Mouse (Mus musculus) heart, embryonic 16.5 days (tissue): ENCODE results near the gene Atp1b3. TPM values are rescaled to one million over a fixed set of nuclear protein-coding genes. Genes with fewer than 3 reads are reported as not detected.

Experiments
- ATAC-seq: fragments of 200-750 bp; cut with Nextera tagmentation; replicated peaks from 2 replicates; pipeline ENCODE4 v1.8.0; 2017; ENCODE audit warnings: moderate number of reproducible peaks; ENCODE audit not compliant: insufficient read depth, low FRiP score; ENCODE audit errors: extremely low read depth
- H3K27ac ChIP-seq: fragments of 300-500 bp; sonication (generic); 2 replicates; pipeline ENCODE4 v1.5.1; 2014; ENCODE audit warnings: mild to moderate bottlenecking, low read length, control low read depth, moderate library complexity
- H3K27me3 ChIP-seq: fragments of 300-500 bp; sonication (generic); 2 replicates; pipeline ENCODE4 v1.6.1; 2014; ENCODE audit warnings: low read length, mixed read lengths; ENCODE audit not compliant: control insufficient read depth, insufficient read depth
- H3K36me3 ChIP-seq: fragments of 300-500 bp; sonication (generic); 2 replicates; pipeline ENCODE4 v1.6.1; 2014; ENCODE audit not compliant: control insufficient read depth, insufficient read depth
- H3K4me1 ChIP-seq: fragments of 300-500 bp; sonication (generic); 2 replicates; pipeline ENCODE4 v1.6.1; 2014; ENCODE audit warnings: low read length, mixed read lengths; ENCODE audit not compliant: control insufficient read depth, insufficient read depth
- H3K4me2 ChIP-seq: fragments of 300-500 bp; sonication (generic); 2 replicates; pipeline ENCODE4 v1.6.1; 2014; ENCODE audit warnings: low read depth, mild to moderate bottlenecking, control low read depth, low read length
- H3K4me3 ChIP-seq: fragments of 300-500 bp; sonication (generic); 2 replicates; pipeline ENCODE4 v1.5.1; 2014; ENCODE audit warnings: mild to moderate bottlenecking, control low read depth, low read length
- H3K9ac ChIP-seq: fragments of 300-500 bp; sonication (generic); 2 replicates; pipeline ENCODE4 v1.6.1; 2014; ENCODE audit warnings: low read length, control low read depth
- H3K9me3 ChIP-seq: fragments of 300-500 bp; sonication (generic); replicated peaks from 2 replicates; pipeline ENCODE4 v1.6.1; 2016; ENCODE audit warnings: low read length; ENCODE audit not compliant: control insufficient read depth
- WGBS: fragments of 180-500 bp; shearing (Covaris S2); extraction: QIAGEN DNeasy Blood & Tissue Kit; methylation state at CpG from one replicate; pipeline ENCODE4 v1.1.7; 2014; 5-methylcytosine and 5-hydroxymethylcytosine counted together
- polyA plus RNA-seq: library from polyadenylated mRNA; unstranded; fragments of >200 nt; fragmentation: Nextera tagmentation; extraction: Ambion mirVana; gene quantifications from 2 replicates; pipeline ENCODE4 v1.2.1, GENCODE M21; 2015

The Atp1b3 gene
- polyA plus RNA-seq, 1 experiment from 2014 or later, result 136 TPM

DNA sequence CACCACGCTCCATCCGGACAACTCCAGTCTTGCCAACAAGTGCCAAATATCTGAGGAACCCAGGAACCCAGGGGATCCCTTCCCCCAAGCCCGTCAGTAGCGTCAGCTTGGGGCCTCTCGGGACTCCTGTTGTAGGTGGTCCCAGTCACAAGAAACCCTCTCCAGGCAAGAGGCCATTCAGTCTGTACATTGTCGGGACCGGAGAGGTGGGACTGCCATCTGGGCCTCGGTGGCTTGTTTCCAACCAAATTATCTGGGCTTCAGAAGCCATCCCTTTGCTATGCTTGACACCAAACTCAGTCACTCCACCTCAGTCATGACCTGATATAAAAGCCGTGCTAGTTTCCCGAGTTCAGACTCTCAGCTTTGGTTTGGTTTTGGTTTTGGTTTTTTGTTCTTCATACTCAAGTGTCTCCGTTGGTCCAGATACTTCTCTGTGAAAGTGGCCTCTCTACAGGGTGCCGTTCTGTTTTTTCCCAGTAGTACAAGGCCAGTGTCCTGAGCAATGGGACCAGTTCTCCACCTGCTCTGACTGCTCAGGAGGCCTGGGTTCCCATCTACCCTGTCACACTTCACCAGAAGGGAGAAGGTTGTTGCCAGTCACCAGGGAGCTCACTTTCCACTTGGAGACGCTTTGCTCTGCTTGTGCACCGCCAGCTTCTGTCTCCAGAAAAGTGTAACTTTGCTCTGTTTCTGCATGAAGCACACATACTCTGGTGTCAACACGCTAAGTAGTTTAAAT lies 41.7 kb downstream of the Atp1b3 start:
- H3K36me3 ChIP-seq, result 0 out of 2 replicates have a peak, but pooled peaks cover 8% of the 10 kb centered on the region
- no peak overlapping the region for H3K9ac ChIP-seq
- no peaks in the 10 kb centered on the region for H3K27me3 ChIP-seq
- no peak overlapping the region for H3K4me3 ChIP-seq
- 86% methylated on average over 15 of the region's 15 CpGs for WGBS
- no peak overlapping the region for H3K4me2 ChIP-seq
- ATAC-seq, result no peak
- H3K4me1 ChIP-seq, result peaks cover 10% of the 10 kb centered on the region
- H3K27ac ChIP-seq, result no peak overlapping the region
- no peaks in the 10 kb centered on the region for H3K9me3 ChIP-seq

DNA sequence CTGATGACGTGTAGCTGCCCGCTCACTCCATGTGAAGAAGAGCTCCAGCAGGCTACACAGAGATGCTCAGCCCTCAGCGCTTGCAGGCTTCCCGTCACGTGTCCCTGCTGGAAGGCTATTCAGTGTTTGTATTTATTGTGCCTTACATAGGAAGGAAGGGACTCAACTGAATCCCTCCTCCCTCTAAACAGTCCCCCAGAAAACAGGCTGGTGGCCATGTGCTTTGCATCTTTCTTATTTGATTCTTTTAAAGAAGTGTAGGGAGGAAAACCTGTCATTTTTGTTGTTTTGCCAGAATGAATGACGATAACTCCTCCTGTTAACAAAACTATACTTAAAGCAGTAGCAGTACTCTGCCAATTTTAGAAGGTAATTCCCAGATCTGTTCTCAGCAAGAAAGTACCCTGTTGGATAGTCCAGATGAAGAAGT lies 43.7 kb downstream of the Atp1b3 start:
- 0 out of 2 replicates have a peak, but pooled peaks cover 10% of the 10 kb centered on the region for H3K36me3 ChIP-seq

DNA sequence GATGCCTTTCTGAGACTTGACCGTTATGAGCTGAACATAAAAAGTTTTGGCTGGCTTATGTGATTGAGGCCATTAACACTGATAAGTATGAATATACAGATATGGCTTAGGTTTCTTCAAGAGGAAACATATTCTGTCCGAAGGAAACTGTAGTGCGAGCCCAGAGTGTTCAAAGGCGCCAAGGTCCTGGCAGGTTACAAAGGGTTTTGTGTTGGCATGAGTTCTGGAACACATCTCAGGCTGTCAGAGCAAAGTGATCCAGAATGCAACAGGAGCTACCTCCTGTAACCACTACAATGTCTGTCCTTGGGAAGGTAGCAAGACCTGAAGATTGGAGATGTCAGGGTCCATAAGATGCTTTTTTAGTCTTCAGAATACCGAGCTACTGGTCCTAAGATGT lies 44.9 kb downstream of the Atp1b3 start:
- Histone ChIP-seq H3K27ac (no peak overlapping the region), H3K4me1 (no peaks in the 10 kb centered on the region), H3K4me2 (no peak overlapping the region), H3K27me3 (no peaks in the 10 kb centered on the region), H3K9ac (no peak overlapping the region), H3K9me3 (no peaks in the 10 kb centered on the region), H3K4me3 (no peak overlapping the region), H3K36me3 (peaks cover 10% of the 10 kb centered on the region; the same call in 1 of the 2 replicates)
- peak; percentile 52; the same call in 1 of the 2 replicates for ATAC-seq
- WGBS, result 52% methylated on average over 5 of the region's 5 CpGs

More for the DNA sequence above, 43.7 kb downstream of the Atp1b3 start:
- H3K4me3 ChIP-seq, result no peak overlapping the region
- H3K9me3 ChIP-seq, result no peaks in the 10 kb centered on the region
- no peaks in the 10 kb centered on the region for H3K4me1 ChIP-seq
- no peak overlapping the region for H3K9ac ChIP-seq
- H3K27ac ChIP-seq, result no peak overlapping the region
- no peak overlapping the region for H3K4me2 ChIP-seq
- WGBS, result 79% methylated on average over 6 of the region's 6 CpGs
- H3K27me3 ChIP-seq, result no peaks in the 10 kb centered on the region
- ATAC-seq, result no peak

DNA sequence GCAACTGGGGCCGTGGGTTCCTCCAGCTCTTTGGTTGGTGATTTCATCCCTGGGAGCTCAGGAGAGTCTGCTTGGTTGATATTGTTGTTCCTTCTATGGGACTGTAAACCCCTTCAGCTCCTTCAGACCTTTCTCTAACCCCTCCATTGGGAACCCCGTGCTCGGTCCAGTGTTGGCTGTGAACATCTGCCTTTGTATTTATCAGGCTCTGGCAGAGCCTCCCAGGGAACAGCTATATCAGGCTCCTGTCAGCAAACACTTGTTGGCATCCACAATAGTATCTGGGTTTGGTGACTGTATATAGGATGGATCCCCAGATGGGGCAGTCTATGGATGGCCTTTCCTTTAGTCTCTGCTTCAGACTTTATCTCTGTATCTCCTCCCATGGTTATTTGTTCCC lies 52.2 kb downstream of the Atp1b3 start:
- Histone ChIP-seq H3K4me2 (no peak overlapping the region), H3K36me3 (peaks cover 13% of the 10 kb centered on the region), H3K9ac (no peak overlapping the region), H3K27me3 (no peaks in the 10 kb centered on the region), H3K4me3 (no peak overlapping the region), H3K27ac (no peak overlapping the region), H3K9me3 (no peaks in the 10 kb centered on the region), H3K4me1 (no peaks in the 10 kb centered on the region)
- ATAC-seq, result no peak
- WGBS, result 78% methylated on average over 3 of the region's 3 CpGs

DNA sequence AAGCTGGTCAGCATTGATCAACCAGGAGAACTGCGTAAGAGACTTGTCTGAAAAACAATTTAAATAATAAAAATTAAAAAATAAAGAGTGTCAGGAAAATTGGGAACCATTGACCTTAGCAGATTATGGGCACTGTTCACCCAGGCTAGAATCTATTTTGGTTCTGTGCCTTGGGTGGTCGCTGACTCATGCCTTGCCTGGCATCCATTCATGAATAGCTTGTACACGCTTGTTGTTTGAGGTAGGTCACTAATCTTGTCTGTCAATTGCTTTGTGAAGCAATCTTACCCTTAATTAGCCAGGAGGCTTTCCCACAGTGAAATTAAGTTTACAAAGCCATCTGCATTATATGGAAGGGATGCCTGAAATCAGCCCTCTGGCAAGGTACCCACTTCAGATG lies 55.4 kb downstream of the Atp1b3 start:
- Histone ChIP-seq H3K27me3 (no peaks in the 10 kb centered on the region), H3K27ac (no peak overlapping the region), H3K4me2 (no peak overlapping the region), H3K9ac (no peak overlapping the region), H3K4me1 (no peaks in the 10 kb centered on the region), H3K36me3 (peaks cover 17% of the 10 kb centered on the region), H3K9me3 (no peaks in the 10 kb centered on the region), H3K4me3 (no peak overlapping the region)
- ATAC-seq, result no peak
- WGBS, result 77% methylated on average over 3 of the region's 3 CpGs

DNA sequence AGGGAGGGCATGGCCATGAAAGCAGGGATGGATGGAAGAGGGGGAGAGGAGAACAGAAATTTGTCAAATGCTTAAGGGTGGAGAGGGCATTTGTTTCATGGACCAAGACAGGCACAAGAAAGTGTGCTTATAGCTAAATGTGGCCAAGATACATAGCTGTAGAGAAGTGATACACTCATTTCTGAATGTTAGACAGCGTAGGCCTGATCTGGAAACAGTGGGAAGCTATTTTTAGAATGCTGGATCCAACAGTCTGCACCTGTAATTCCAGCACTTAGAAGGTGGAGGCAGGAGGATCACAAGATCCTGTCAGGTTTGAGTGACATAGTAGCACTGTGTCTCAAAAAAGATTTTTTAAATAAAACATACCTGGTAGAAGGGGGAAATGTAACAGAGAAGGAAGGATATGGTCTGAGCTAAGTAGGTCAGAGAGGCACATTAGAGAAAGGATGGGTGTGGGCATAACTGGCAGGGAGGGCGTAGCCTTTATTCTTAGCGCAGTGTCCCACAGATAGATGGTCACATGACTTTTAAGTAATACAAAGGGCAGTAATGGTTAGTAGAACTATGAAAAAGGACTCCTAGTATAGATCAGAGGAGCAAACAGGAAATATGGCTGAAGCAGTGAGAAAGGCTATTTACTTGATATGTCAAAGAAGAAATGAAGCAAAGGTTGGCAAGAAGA lies 64.8 kb downstream of the Atp1b3 start:
- H3K27ac ChIP-seq, result no peak overlapping the region
- H3K4me1 ChIP-seq, result peaks cover 7% of the 10 kb centered on the region; the same call in 1 of the 2 replicates
- no peak for ATAC-seq
- no peaks in the 10 kb centered on the region for H3K27me3 ChIP-seq
- H3K9ac ChIP-seq, result no peak overlapping the region
- no peak overlapping the region for H3K4me2 ChIP-seq
- 63% methylated on average over 3 of the region's 3 CpGs for WGBS
- H3K36me3 ChIP-seq, result peaks cover 25% of the 10 kb centered on the region; the same call in 1 of the 2 replicates
- H3K4me3 ChIP-seq, result no peak overlapping the region
- no peaks in the 10 kb centered on the region for H3K9me3 ChIP-seq

DNA sequence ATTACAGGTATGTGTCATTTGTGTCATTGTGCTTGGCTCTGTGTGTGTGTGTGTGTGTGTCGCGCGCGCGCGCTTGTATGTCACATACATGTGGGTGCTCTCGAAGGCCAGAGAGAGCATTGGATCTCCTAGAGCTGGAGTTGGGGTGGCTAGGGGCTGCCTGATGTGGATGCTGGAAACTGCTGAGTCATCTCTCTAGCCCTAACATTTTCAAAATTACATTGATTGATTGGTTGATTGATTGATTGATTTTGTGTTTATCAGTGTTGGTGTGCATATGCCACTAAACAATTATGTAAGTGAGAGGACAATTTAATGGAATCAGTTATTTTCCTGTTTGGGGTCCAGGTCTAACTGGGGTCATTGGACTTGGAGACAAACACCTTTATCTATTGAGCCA lies 72.1 kb downstream of the Atp1b3 start:
- Histone ChIP-seq H3K4me2 (no peak overlapping the region), H3K36me3 (peaks cover 15% of the 10 kb centered on the region; the same call in 1 of the 2 replicates), H3K4me1 (no peaks in the 10 kb centered on the region), H3K27ac (no peak overlapping the region), H3K9me3 (no peaks in the 10 kb centered on the region), H3K9ac (no peak overlapping the region), H3K4me3 (no peak overlapping the region), H3K27me3 (no peaks in the 10 kb centered on the region)
- 99% methylated on average over 7 of the region's 7 CpGs for WGBS
- ATAC-seq, result no peak

DNA sequence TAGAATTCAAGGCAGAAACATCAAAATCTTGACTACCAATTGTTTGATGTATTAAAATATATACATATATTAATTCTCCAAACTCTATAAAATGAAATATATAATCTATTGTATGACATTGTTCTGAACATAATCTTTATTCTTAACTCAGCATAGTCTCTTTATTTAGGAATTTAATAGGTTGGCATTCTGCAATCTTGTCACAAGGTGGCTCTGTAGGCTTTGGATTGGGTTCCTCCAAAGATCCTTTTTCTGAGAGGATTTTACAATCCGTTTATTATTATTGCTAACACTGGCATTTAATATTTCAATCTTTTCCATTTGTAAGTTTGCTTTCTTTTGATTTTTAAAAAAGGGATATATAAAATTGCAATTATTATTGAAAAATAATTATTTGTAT lies 79.3 kb downstream of the Atp1b3 start:
- H3K9ac ChIP-seq, result no peak overlapping the region
- no peak overlapping the region for H3K4me2 ChIP-seq
- H3K27ac ChIP-seq, result no peak overlapping the region
- no peak for ATAC-seq
- H3K27me3 ChIP-seq, result no peaks in the 10 kb centered on the region
- H3K9me3 ChIP-seq, result no peaks in the 10 kb centered on the region
- WGBS, result 30% methylated on average over 1 of the region's 1 CpGs
- H3K4me1 ChIP-seq, result no peaks in the 10 kb centered on the region
- peaks cover 2% of the 10 kb centered on the region; the same call in 1 of the 2 replicates for H3K36me3 ChIP-seq
- no peak overlapping the region for H3K4me3 ChIP-seq
